Mouse (Mus musculus) forebrain, embryonic 14.5 days (tissue): ENCODE measurements around the gene Dlg1. TPM values are rescaled to one million over a fixed set of nuclear protein-coding genes. Genes with fewer than 3 reads are reported as not detected.
A peak's percentile ranks its signal among the peaks of the same experiment; 100 is the strongest.

Experiments
- ATAC-seq: fragments of 200-750 bp; cut with Nextera tagmentation; 2 replicates; pipeline ENCODE4 v1.8.0; 2017; ENCODE audit warnings: mild to moderate bottlenecking, moderate library complexity
- DNase-seq: peaks from one replicate; pipeline ENCODE4 v3.0.0-alpha.2; 2015; ENCODE audit warnings: low spot score
- H3K27ac ChIP-seq: fragments of 300-500 bp; sonication (generic); 2 replicates; pipeline ENCODE4 v1.5.1; 2014; ENCODE audit warnings: low read depth, mild to moderate bottlenecking, control low read depth, low read length, moderate library complexity
- H3K27me3 ChIP-seq: fragments of 300-500 bp; sonication (generic); replicated peaks from 2 replicates; pipeline ENCODE4 v1.6.1; 2014; ENCODE audit warnings: low read length, control low read depth, mixed read lengths; ENCODE audit not compliant: control insufficient read depth, insufficient read depth
- H3K36me3 ChIP-seq: fragments of 300-500 bp; sonication (generic); 2 replicates; pipeline ENCODE4 v1.6.1; 2014; ENCODE audit warnings: low read length, control low read depth; ENCODE audit not compliant: control insufficient read depth, insufficient read depth
- H3K4me1 ChIP-seq: fragments of 300-500 bp; sonication (generic); 2 replicates; pipeline ENCODE4 v1.6.1; 2014; ENCODE audit warnings: antibody characterized with exemption, low read length, control low read depth; ENCODE audit not compliant: control insufficient read depth, insufficient read depth
- H3K4me2 ChIP-seq: fragments of 300-500 bp; sonication (generic); 2 replicates; pipeline ENCODE4 v1.6.1; 2014; ENCODE audit warnings: mild to moderate bottlenecking, control low read depth, low read length
- H3K4me3 ChIP-seq: fragments of 300-500 bp; sonication (generic); 2 replicates; pipeline ENCODE4 v1.5.1; 2014; ENCODE audit warnings: low read depth, low read length, control low read depth
- H3K9ac ChIP-seq: fragments of 300-500 bp; sonication (generic); 2 replicates; pipeline ENCODE4 v1.6.1; 2014; ENCODE audit warnings: mild to moderate bottlenecking, low read length, control low read depth, moderate library complexity
- H3K9me3 ChIP-seq: fragments of 300-500 bp; sonication (generic); replicated peaks from 2 replicates; pipeline ENCODE4 v1.6.1; 2016; ENCODE audit warnings: low read length, control low read depth, mixed read lengths; ENCODE audit not compliant: control insufficient read depth
- WGBS: fragments of 180-500 bp; shearing (Covaris S2); extraction: QIAGEN DNeasy Blood & Tissue Kit; methylation state at CpG from one replicate; pipeline ENCODE4 v1.1.7; 2014; 5-methylcytosine and 5-hydroxymethylcytosine counted together
- polyA plus RNA-seq: library from polyadenylated mRNA; unstranded; fragments of >200 nt; fragmentation: Nextera tagmentation; extraction: Ambion mirVana; gene quantifications from 2 replicates; pipeline ENCODE4 v1.2.1, GENCODE M21; 2014

Dlg1 gene
- polyA plus RNA-seq, 1 experiment from 2014 or later, result 14.1 TPM

DNA sequence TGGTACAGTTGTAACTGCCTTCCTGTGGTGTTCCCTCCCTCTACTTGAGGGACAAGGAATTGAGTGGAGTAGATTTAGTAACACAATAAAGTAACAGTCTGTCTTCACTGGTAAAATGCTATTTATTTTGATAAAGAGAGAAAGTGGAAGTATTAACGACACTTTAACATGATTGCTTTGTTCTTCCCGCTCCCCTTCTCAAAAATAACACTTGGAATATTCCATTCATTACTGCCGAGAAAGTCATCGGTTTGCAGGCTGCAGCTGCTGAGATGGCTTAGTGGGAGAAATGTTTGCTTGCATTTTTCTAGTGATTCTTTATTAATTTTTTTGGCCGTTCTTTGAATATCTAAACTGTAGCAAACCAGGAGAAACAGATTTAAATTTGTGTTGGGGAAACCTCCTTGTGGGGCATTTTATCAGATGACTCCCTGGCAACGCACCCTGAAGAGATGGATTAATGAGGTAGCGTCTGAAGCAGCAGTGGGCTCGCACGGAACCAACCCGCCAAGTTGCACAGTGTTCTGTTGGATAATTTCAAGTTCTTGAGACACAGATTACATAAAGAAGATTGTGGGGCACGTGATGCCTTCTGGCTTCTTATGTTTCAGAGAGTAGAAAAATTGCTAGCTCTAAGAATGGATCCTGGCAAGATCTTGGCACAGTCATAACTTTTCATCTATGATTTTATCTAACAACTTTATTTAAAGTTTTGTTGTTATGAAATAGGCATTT lies 32.2 kb downstream of the Dlg1 start:
- ATAC-seq, result no peak

DNA sequence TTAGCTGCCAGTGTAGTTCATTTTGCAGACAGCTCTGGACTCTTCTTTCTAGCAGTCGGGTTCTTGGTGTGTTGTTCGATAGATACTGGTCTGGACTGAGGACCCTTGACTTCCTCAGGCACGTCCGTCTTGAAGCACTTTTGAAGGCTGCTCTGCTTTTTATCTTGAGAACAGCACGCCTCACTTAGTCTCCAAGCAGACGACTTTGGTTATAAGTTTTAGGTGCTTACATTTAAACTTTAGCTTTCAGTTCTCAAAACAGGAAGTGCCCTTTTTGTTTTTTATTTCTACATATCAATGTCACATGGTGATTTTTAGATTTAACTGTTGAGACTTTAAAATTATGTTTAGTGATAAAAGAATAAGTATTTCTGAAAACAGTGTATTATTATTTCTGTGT lies 33.1 kb downstream of the Dlg1 start:
- no peaks in the 10 kb centered on the region for H3K27me3 ChIP-seq
- no peak overlapping the region for H3K4me3 ChIP-seq
- no peaks in the 10 kb centered on the region for H3K36me3 ChIP-seq
- H3K4me1 ChIP-seq, result peaks cover 3% of the 10 kb centered on the region; the same call in 1 of the 2 replicates
- H3K9me3 ChIP-seq, result no peaks in the 10 kb centered on the region
- no peak for ATAC-seq
- DNase-seq, result no peak
- no peak overlapping the region for H3K9ac ChIP-seq
- H3K4me2 ChIP-seq, result no peak overlapping the region
- 79% methylated on average over 6 of the region's 6 CpGs for WGBS
- no peak overlapping the region for H3K27ac ChIP-seq

More for the DNA sequence above, 32.2 kb downstream of the Dlg1 start:
- Histone ChIP-seq H3K27me3 (no peaks in the 10 kb centered on the region), H3K9ac (no peak overlapping the region), H3K36me3 (no peaks in the 10 kb centered on the region), H3K4me3 (no peak overlapping the region), H3K4me1 (peaks cover 3% of the 10 kb centered on the region; the same call in 1 of the 2 replicates), H3K27ac (no peak overlapping the region), H3K4me2 (peak overlapping the region; percentile 34), H3K9me3 (no peaks in the 10 kb centered on the region)
- peak; percentile 44 for DNase-seq
- WGBS, result 39% methylated on average over 11 of the region's 11 CpGs

DNA sequence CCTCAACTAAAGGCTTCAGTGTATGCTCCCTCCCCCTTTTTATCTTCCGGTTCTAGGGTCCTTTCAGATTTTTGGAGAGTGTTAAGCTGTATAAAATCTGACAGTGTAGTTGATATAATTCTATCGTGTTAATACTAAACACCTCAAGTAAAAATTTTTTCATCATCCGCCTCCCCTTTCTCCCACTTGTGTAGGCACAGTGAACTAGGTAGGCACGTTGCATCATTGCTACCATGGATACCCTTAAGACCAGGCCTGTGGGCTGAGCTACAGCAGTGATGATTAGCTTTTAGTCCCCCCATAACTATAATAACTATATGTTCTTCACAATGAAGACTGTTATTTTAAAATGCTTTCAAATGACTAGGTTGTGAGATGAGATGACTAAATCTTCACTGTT lies 34.1 kb downstream of the Dlg1 start:
- Histone ChIP-seq H3K4me1 (peaks cover 3% of the 10 kb centered on the region; the same call in 1 of the 2 replicates), H3K9ac (no peak overlapping the region), H3K9me3 (no peaks in the 10 kb centered on the region), H3K36me3 (no peaks in the 10 kb centered on the region), H3K27me3 (no peaks in the 10 kb centered on the region), H3K27ac (no peak overlapping the region), H3K4me2 (no peak overlapping the region), H3K4me3 (no peak overlapping the region)
- WGBS, result 83% methylated on average over 4 of the region's 4 CpGs
- DNase-seq (no peak), ATAC-seq (no peak)

- H3K27ac ChIP-seq, result no peak overlapping the region
- H3K27me3 ChIP-seq, result no peaks in the 10 kb centered on the region
- no peak overlapping the region for H3K9ac ChIP-seq
- DNase-seq (peak; percentile 79), ATAC-seq (no peak)
- 27% methylated on average over 2 of the region's 2 CpGs for WGBS
- no peak overlapping the region for H3K4me2 ChIP-seq
- no peak overlapping the region for H3K4me3 ChIP-seq
- no peaks in the 10 kb centered on the region for H3K36me3 ChIP-seq
- H3K9me3 ChIP-seq, result no peaks in the 10 kb centered on the region
- no peaks in the 10 kb centered on the region; the same call in 1 of the 2 replicates for H3K4me1 ChIP-seq
Measured at GRCm38 (mm10) chr16:31705213-31705612, 42.0 kb downstream of the Dlg1 start.

- Histone ChIP-seq H3K9me3 (no peaks in the 10 kb centered on the region), H3K9ac (no peak overlapping the region), H3K36me3 (no peaks in the 10 kb centered on the region), H3K27ac (no peak overlapping the region), H3K4me2 (no peak overlapping the region), H3K4me3 (no peak overlapping the region), H3K4me1 (no peaks in the 10 kb centered on the region; the same call in 1 of the 2 replicates), H3K27me3 (no peaks in the 10 kb centered on the region)
- no peak for ATAC-seq
- 97% methylated on average over 3 of the region's 3 CpGs for WGBS
- no peak for DNase-seq
Measured at GRCm38 (mm10) chr16:31705904-31706303, 42.7 kb downstream of the Dlg1 start.

- ATAC-seq, result no peak
- Histone ChIP-seq H3K4me1 (no peaks in the 10 kb centered on the region; the same call in 1 of the 2 replicates), H3K27ac (no peak overlapping the region), H3K27me3 (no peaks in the 10 kb centered on the region), H3K36me3 (no peaks in the 10 kb centered on the region), H3K9me3 (no peaks in the 10 kb centered on the region), H3K9ac (no peak overlapping the region), H3K4me2 (no peak overlapping the region), H3K4me3 (no peak overlapping the region)
- no peak for DNase-seq
- WGBS, result 73% methylated on average over 3 of the region's 3 CpGs
Measured at GRCm38 (mm10) chr16:31707326-31707725, 44.1 kb downstream of the Dlg1 start.

DNA sequence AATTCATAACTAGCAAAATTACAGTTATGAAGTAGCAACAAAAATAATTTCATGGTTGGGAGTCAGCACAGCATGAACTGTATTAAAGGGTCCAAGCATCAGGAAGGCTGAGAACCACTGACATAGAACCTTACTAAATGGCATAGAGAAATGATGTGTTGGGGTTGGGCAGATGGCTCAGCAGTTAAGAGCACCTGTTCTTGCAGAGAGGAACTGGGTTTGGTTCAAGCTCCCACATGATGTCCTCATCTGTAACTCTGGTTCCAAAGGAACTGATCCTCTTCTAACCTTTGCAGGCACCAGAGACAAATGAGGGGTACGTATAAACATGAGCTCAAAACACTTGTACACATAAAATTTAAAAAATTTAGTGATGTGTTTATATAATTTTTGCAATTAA lies 59.7 kb downstream of the Dlg1 start:
- H3K27me3 ChIP-seq, result no peaks in the 10 kb centered on the region
- no peak overlapping the region for H3K4me2 ChIP-seq
- H3K36me3 ChIP-seq, result no peaks in the 10 kb centered on the region
- DNase-seq (no peak), ATAC-seq (no peak)
- H3K27ac ChIP-seq, result no peak overlapping the region
- WGBS, result 89% methylated on average over 1 of the region's 1 CpGs
- no peak overlapping the region for H3K4me3 ChIP-seq
- H3K4me1 ChIP-seq, result no peaks in the 10 kb centered on the region
- no peak overlapping the region for H3K9ac ChIP-seq
- peaks cover 5% of the 10 kb centered on the region; the same call in 1 of the 2 replicates for H3K9me3 ChIP-seq

GRCm38 (mm10) chr16:31724121-31724520 lies 60.9 kb downstream of the Dlg1 start:
- H3K27me3 ChIP-seq, result no peaks in the 10 kb centered on the region
- peak; percentile 67; the same call in 1 of the 2 replicates for ATAC-seq
- no peaks in the 10 kb centered on the region for H3K9me3 ChIP-seq
- no peak overlapping the region for H3K4me3 ChIP-seq
- no peak overlapping the region for H3K27ac ChIP-seq
- DNase-seq, result peak; percentile 77
- WGBS, result 23% methylated on average over 1 of the region's 1 CpGs
- no peak overlapping the region for H3K9ac ChIP-seq
- no peaks in the 10 kb centered on the region for H3K4me1 ChIP-seq
- H3K4me2 ChIP-seq, result no peak overlapping the region
- H3K36me3 ChIP-seq, result no peaks in the 10 kb centered on the region

DNA sequence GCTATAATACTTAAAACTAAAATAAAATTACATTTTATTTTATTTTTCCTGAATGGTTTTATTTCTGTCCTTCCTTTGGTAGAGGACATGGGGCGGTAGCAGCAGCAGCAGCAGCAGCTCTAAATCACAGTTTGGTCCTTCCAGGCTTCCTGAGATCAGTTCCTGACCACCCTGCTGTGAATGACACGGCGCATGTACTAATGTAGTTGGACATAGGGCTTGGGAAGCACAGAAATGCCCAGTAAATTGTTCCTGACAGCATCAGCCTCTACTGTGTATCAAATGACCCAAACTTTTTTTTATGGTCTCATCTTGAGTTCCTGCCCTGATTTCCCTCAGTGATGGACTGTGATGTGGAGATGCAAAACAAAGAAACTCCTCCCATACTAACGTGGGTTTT lies 61.6 kb downstream of the Dlg1 start:
- H3K36me3 ChIP-seq, result no peaks in the 10 kb centered on the region
- ATAC-seq (no peak), DNase-seq (no peak)
- H3K4me1 ChIP-seq, result no peaks in the 10 kb centered on the region
- WGBS, result 91% methylated on average over 4 of the region's 4 CpGs
- H3K27me3 ChIP-seq, result no peaks in the 10 kb centered on the region
- no peak overlapping the region for H3K4me3 ChIP-seq
- no peak overlapping the region for H3K4me2 ChIP-seq
- H3K27ac ChIP-seq, result no peak overlapping the region
- H3K9me3 ChIP-seq, result no peaks in the 10 kb centered on the region
- H3K9ac ChIP-seq, result no peak overlapping the region
